Mouse (Mus musculus): ENCODE results near the gene Mospd3.
"Not testable (repeated sequence)": the region's sequence is repeated elsewhere in the genome, so short reads cannot be mapped to it uniquely, and the experiment has no call there.

The Mospd3 gene

GRCm38 (mm10) chr5:137623937-137624530 lies 23.2 kb upstream of the Mospd3 start:
- ATAC-seq (ENCODE audit: insufficient number of reproducible peaks, low FRiP score, low TSS enrichment), result no peak

DNA sequence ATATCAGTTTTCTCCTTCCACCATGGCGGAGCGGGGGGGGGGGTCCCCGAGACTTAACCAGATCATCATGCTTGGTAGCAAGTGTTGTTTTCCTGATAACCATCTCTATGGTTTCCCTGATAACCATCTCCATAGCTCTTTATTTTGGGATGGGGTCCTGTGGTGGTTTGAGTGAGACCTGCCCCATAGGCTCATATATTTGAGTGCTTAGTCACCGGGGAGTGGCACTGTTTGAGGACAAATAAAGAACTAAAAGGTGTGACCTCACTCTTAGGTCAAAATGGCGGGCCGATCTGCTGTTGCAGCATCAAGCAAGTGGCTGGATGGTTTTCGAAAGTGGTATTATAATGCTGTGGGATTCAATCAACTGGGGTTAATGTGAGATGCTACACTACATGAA lies 14.5 kb upstream of the Mospd3 start:
- ATAC-seq (ENCODE audit: insufficient number of reproducible peaks, low FRiP score, low TSS enrichment), result no peak

GRCm38 (mm10) chr5:137614921-137615320 lies 14.1 kb upstream of the Mospd3 start:
- not testable (repeated sequence) for ATAC-seq (ENCODE audit: insufficient number of reproducible peaks, low FRiP score, low TSS enrichment)

- no peak for ATAC-seq (ENCODE audit: insufficient number of reproducible peaks, low FRiP score, low TSS enrichment)
Measured at GRCm38 (mm10) chr5:137613550-137613949, 12.7 kb upstream of the Mospd3 start, which contains the start of gene Pcolce. TSS of gene Pcolce (minus strand) at chr5:137613784.

- no peak for ATAC-seq (ENCODE audit: insufficient number of reproducible peaks, low FRiP score, low TSS enrichment)
Measured at GRCm38 (mm10) chr5:137613076-137613475, 12.2 kb upstream of the Mospd3 start.

- ATAC-seq (ENCODE audit: insufficient number of reproducible peaks, low FRiP score, low TSS enrichment), result no peak
Measured at GRCm38 (mm10) chr5:137611245-137611602, 10.4 kb upstream of the Mospd3 start.

GRCm38 (mm10) chr5:137610548-137611244 lies 9.8 kb upstream of the Mospd3 start:
- ATAC-seq (ENCODE audit: insufficient number of reproducible peaks, low FRiP score, low TSS enrichment), result no peak

DNA sequence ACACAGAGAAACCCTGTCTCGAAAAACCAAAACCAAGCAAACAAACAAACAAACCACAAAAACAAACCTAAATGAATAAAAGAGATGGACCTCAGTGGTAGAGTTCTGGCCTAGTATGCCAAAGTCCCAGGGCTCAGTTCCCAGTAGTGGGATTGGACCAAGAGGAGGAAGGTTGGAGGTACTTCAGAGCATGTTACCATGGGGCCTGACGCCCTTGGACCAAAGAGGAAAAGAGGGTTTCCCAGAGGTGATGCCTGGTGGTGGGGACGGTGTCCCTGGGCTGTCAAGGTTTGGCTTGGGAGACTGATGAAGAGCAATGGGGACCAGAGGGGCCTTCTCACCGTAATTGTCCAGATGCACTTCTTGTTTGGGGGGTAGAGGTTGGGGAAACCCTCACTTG lies 9.2 kb upstream of the Mospd3 start:
- no peak for ATAC-seq (ENCODE audit: insufficient number of reproducible peaks, low FRiP score, low TSS enrichment)

DNA sequence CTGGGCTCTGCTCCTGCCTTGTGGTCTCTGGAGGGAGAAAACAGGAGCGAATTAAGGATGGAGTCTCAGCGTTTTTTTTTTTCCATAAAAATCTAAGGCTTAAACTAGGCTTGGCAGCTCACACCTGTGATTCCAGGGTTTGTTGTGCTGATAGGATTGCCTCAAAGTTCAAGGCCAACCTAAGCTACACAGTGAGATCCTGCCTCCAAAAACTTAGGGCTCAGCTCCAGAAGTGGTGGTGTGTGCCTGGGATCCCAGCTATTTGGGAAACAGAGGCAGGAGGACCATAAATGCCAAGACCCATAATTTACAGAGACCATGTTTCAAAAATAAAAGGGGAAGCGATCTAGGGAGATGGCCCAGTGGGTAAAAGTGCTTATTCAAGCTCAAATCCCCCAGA lies 8.4 kb upstream of the Mospd3 start:
- no peak for ATAC-seq (ENCODE audit: insufficient number of reproducible peaks, low FRiP score, low TSS enrichment)

DNA sequence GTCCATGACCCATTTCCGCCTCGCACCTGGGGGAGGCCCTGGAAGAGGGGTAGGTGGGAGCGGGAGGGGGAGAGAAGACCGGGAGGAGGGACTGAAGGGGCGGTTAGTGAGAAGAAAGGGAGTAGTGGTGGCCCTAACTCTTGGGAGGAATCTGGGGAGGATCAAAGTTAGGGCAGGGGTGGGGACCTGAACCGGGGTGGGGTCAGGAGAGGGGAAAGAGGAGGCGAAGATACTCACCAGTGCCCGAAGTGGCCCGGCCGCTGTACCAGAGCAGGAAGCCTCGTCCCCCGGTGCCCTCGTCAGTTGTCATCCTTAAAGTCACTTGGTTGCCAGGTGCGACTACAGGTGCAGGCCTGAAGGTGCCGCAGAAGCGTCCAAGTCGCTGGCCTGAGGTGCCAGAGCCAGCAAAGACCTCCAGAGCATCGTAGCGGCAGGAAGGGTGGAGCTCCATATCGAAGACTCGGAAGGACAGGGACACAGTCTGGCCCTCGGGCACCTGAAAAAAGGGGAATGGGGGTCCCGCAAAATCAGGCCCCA lies 7.9 kb upstream of the Mospd3 start:
- ATAC-seq (ENCODE audit: insufficient number of reproducible peaks, low FRiP score, low TSS enrichment), result no peak

DNA sequence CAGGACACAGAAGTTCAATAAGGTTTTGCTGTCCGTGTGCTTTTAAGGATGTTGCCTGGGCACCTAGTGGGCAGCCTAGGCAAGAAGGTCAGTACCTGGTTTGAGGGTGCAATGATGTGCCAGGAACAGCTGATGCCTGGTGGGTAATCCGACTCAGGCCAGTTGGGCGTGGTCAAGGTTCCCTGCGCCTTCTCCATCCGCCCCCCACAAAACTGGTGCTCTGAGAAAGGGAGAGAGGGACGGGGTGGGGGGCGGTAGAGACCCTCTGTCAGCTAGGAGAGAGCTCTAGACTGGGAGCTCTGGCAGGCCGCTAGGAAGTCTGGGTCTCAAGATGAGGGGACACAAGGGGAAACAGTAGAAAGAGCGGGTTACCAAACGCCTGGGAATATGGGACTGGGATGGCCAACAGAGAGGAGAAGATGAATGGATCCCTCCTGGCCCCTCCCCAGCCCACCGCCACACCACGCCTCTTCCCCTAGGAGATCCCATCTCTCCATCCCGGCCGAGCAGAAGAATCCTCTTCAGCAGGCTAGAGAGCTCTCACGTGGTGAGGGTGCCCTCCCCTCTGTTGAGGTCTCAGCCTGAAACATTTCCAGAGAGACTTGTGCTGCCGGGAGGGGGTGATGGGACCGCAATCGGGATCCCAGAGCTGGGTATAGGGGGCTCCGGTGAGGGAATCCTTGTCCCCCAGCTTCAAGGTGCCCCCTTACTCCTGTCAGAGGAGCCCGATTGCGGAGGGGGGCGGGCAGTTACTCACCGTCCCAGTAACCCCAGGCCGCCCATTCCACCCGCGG lies 7.2 kb upstream of the Mospd3 start:
- ATAC-seq (ENCODE audit: insufficient number of reproducible peaks, low FRiP score, low TSS enrichment), result no peak

- ATAC-seq (ENCODE audit: insufficient number of reproducible peaks, low FRiP score, low TSS enrichment), result no peak
Measured at GRCm38 (mm10) chr5:137601365-137601729, 489 bp upstream of the Mospd3 start.

GRCm38 (mm10) chr5:137600281-137600618 lies 608 bp downstream of the Mospd3 start:
- ATAC-seq (ENCODE audit: insufficient number of reproducible peaks, low FRiP score, low TSS enrichment), result no peak; the same call in 1 of the 2 replicates

DNA sequence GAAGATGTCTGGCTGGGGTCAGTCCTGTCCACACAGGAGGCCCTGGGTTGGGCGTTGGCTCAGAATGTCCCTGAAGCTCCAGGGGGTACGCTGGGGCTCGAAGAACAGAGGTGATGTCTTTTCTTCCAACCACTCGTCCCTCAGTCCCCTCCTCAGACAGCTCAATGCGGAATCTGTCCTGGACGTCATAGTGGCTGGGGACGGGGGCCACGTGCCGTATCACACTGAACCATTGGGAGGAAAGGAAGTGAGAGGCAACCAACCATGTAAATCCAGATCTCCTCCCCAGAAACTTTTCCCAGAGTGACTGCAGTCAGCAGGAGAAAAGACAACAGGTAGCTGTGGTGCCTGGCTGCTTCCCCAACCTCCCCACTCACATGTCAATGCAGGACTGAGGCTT lies 1.3 kb downstream of the Mospd3 start:
- ATAC-seq (ENCODE audit: insufficient number of reproducible peaks, low FRiP score, low TSS enrichment), result no peak

GRCm38 (mm10) chr5:137598100-137598826 lies 2.6 kb downstream of the Mospd3 start:
- no peak for ATAC-seq (ENCODE audit: insufficient number of reproducible peaks, low FRiP score, low TSS enrichment)

GRCm38 (mm10) chr5:137597625-137598024 lies 3.2 kb downstream of the Mospd3 start:
- ATAC-seq (ENCODE audit: insufficient number of reproducible peaks, low FRiP score, low TSS enrichment), result no peak

DNA sequence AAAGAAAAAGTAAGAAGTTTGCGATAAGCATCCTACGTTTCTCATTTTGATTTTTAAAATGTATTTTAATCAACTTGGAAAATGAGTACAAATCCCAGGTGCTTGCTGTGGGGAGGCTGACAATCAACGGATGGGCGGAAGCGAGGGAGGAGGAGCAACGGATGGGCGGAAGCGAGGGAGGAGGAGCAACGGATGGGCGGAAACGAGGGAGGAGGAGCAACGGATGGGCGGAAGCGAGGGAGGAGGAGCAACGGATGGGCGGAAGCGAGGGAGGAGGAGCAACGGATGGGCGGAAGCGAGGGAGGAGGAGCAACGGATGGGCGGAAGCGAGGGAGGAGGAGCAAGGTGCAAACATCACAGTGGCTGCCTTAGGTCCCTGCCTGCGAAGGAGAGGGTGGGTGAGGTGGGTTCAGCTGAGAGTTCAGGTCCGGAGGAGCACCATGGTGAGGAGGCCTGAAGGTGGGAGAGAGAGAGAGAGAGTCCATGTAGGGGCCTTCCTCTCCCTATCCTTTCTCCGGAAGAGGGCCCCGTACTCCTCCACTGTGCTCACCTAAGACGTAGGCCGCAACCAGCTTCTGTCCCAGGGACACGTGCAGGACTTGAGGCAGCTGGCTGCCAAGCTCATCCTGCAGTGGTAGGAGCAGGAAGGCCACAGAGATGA lies 4.1 kb downstream of the Mospd3 start:
- no peak for ATAC-seq (ENCODE audit: insufficient number of reproducible peaks, low FRiP score, low TSS enrichment)

DNA sequence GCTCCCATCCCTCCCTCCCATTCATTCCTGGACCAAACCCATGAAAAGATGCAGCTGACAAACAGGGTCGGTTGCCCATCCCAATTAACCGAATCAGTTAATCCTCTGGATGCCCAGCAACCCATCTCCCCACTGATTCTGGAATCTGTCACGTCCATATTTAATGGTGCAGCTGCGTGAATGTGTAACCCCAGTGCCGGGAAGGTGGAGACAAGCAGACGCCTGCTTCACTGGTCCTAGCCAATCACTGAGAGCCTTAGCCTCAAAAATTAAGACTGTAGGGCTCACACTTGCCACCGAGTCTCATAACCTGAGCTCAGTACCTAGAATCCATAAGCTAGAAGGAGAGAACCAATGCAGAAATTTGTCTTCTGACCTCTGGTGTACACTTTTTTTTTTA lies 4.9 kb downstream of the Mospd3 start:
- no peak for ATAC-seq (ENCODE audit: insufficient number of reproducible peaks, low FRiP score, low TSS enrichment)

- no peak for ATAC-seq (ENCODE audit: insufficient number of reproducible peaks, low FRiP score, low TSS enrichment)
Measured at GRCm38 (mm10) chr5:137590507-137590906, 10.4 kb downstream of the Mospd3 start.

DNA sequence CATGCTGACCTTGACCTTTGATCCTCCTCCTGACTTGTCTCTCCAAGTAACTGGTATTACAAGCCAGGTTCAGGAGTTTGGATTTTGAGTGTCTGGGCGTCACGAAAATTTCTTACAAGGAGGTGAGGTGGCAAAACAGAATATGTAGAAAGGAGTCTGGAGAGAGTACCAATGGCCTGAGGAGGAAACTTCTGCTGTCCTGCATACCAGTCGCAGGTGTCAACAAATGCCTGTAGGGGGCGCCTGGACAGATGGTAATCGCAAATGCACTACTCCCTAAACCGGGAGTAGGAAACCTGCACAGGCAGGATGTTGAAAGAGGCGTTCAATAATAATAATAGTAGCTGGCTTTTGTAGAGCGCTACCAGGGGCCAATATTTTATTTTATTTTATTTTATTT lies 15.9 kb downstream of the Mospd3 start:
- no peak for ATAC-seq (ENCODE audit: insufficient number of reproducible peaks, low FRiP score, low TSS enrichment)
